Mouse (Mus musculus): ENCODE results near the gene Pdzrn3. TPM values are rescaled to one million over a fixed set of nuclear protein-coding genes. Genes with fewer than 3 reads are reported as not detected.

The Pdzrn3 gene
- total RNA-seq (2021): 1 to 10 TPM; 8.6 to 9.0 TPM

DNA sequence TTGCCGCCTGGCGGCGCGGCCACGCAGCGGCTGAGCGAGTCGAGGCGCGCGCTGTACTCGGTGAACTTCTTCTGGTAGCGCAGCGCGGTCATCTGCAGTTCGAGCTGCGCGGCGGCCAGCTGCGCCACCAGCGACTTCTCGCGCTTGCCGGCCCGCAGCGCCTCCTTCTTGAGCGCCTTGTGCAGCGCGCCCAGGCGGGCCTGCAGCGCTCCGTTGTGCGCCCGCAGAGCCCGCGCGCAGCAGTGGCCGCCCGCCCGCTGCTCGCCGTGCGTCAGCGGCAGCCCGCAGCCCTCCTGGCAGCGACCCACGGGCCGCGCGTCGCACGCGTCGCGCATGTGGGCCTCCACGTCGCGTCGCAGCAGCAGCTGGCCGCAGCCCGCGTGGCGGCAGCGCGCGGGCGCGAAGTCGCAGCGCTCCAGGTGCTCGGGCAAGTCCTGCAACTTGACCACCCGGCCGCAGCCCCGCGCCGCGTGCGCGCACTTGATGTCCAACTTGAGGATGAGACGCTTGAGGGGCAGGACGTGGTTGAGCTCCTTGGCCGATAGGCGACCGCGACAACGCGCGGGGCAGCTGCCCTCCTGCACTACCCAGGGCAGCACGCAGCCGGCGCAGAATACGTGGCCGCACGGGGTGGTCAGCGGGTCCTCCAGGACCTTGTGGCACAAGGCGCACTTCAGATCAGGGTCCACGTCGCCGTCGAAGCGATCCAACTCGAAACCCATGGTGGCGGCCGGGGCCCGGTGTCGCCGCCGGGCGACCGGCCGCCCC is at the start of gene Pdzrn3:
Pdzrn3 (minus strand) TSS at position 731 of the 768 bp plus-strand sequence.
- peak; percentile 31 to 41 for DNase-seq

DNA sequence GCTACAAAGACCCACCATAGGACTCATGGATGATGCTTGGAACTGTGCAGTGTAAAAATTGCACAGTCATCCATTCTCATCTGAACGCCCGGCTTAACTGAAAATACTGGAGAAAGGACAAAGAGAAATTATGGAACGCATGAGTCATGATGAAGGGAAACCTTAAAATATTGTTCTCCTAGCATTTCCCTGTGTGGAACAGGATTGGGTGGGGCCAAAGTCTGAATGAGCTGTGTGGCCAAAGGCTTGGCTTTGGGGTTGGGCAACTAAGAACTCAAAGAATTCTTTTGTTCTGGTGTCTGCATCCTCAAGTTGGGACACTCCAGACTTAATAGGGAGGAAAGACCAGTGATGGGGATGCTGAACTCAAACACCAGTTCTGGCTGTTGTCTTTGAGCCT is 49.6 kb upstream of the Pdzrn3 start:
- no peak for DNase-seq

DNA sequence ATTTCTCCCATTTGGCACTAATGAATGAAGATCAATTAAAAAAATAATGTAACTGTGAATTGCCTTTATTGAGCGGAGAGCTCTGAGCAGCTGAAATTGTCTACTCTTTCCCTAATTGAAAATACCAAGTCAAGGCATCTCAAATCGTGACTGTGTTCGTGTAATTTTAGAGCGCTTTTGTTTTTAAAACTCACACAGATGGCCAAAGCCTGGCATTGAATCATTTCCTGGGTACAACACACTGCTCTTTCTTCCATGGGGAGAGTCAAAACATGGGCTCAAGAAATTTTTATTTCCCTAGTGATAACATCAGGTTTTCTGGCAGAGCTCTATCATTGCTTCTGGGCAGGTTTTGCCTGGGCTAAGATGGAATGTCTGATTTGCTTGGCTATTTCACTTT is 48.6 kb upstream of the Pdzrn3 start:
- no peak for DNase-seq

DNA sequence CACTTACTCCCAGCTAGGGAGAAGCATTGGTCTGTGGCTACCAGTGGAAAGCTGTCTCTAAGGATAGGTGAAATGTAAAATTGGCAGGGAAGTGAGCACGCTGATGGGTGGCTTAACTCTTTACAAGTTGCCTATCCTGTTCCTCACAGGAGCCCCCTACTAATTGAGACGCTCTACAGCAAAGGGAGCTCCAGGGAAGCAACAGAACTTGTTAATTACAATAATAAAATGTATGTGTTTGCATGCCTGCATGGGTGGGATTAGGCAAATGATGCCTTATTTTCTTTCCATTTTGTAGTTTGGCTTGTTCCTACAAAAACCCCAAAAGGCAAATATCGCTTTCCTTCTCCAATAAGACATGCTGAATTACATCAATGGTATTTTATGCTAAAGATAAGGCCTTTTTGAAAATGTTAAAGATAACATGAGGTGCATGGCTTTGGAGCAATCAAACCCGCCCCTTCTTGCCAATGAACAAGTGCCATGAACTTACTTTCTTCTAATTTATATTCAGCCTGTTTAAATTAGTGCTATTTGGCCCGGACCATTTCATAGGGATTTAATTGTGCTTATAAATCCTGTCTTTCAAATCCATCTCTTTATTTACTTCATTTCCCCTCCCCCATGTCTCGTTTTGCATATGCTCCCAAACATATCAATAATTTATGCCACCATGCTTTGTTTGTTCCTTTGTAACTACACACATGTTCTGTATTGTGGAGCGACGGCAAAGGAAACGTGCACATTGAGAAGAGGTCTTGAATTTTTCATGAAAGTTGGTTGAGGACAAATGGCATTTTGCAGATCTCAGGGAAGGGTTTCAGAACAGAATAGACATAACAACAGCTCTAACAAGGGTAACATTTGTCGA is 44.6 kb upstream of the Pdzrn3 start:
- DNase-seq: no peak

DNA sequence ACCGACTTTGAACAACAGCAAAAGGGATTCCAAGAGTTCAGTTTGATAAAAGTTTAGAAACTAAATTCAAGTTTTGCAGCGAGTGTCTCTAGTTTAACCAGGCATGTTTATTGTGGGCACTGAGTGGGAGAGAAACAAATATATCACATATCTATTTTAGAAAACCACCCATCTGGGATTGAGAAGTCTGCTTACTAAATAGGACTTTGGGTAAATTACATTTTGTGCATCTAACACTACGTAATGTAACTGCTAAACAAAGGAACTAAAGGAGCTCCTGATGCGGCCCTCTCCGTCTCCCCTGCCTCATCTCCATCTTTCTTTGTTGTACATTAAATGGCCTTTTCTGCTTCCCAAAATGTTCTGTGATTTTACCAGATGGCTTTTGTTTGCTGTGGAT is 40.5 kb upstream of the Pdzrn3 start:
- DNase-seq: no peak

DNA sequence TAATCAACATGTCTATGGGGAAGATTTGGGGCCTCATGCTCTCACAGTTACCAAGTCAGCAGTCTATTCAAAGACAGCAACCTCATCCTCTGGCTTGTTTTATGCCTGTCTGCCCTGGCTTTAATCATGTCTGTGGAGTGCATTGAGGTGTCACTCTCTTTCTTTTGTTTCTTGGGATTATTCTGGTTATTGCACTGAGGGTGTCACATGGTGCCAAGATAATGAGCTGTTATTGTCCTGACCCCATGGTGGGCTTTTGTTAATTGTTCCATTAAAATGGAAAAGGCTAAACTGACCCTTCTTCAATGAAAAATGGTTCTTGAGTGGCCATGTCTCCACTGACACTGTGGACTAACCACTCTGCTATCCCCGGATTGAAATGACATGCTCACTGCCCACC is 34.0 kb upstream of the Pdzrn3 start:
- no peak for DNase-seq

DNA sequence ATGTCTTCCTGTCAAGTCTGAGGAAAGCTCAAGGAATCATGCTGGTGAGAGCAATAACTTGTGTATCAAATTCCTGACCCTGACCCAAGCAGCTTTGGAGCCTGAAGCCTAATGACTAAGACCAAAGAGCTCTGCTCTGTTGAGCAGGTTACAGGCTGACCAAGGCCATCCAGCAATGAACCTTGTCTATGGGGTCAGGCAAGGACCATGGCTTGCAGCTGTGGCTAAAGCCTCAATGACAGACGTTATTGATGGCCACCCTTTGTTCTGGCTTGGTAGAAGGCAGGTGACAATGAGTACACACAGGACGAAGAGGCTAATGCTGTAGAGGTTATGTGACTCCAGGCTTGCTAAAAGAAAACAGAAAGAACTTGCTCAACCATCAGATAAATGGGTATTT is 33.4 kb upstream of the Pdzrn3 start:
- no peak for DNase-seq

DNA sequence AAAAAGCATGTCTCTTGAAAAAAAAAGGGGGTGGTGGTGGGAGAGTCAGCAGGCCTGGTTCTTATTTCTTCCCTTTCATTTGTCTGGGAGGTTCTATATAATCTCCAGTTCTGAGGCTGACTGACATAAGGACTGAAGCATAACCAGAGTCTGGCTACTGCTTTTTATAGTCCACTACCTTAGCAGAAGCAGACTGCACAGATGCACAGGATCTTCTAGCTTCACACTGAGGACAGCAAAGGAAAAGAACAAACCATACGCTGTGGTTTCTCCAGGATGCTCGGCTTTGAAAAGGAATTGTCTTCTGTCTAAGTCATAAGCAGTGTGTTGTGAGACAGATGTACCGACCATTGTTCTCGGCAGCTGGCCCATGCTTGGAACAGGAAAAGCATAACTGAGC is 19.0 kb upstream of the Pdzrn3 start:
- peak in 1 of 2 experiments; percentile 5 for DNase-seq

DNA sequence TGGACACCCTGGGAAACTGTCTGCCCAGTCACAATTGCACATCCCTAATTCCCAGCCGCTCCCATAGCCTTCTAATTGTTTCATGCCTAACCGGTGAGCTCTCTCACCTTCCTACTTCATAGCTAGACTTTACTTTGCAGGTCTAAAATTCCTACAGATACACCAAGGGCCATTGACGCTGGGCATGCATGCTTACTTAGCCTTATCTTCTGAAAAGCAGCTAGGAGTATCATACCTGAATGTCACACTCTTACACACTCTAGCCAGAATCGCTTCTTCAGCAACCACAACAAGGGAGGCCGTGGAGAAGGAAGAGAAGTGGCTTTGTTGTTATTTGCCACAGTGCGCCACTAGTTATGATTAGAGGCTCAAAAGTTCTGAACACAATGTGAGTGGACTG is 18.2 kb upstream of the Pdzrn3 start:
- no peak for DNase-seq

DNA sequence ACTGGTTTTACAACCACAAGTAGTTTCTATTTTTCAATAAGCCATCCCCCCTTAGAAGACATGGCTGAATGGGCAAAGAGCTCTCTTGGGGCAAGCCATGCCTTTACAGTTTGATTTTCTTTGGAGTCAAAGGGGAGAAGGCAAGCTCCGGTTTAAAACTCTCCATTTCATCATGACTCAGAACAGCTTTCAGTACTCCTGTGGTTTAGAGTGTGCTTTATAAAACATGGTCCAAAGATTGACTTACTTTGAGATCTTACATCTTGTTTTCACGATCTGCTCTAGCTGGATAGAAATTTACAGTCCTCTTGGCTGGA is 15.1 kb upstream of the Pdzrn3 start:
- no peak for DNase-seq

DNA sequence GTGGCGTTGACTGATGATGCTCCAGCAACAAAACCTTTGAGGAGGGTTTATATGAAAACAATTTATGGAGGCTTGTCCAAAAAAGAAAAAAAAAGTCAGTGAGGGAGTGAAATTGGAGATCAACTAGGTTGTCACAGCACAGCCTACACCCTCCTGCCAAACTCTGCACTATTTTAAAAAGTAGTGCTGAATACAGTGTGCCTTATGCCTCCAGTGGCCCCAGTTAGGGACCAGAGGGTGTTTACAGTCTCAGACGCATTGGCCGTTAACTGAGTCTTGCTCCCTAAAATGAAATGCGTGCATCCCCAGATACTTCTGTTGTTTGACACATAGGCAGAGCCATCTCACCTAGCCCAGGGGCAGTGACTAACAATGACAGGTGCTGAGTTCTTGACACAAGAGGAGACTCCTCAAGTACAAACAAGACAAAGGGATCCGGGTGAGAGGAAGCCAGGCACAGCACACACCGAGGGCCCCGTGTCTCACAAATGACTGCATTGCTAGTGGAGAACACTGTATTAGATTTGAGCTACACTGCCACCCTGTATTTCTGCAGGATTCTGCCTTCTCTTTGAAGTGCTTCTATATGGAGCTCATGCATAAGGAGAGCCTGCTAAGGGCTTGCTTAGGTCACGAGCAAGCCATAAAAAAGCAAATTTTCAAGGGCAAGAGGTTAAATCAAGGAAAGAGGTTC is 14.6 kb upstream of the Pdzrn3 start:
- DNase-seq: no peak

DNA sequence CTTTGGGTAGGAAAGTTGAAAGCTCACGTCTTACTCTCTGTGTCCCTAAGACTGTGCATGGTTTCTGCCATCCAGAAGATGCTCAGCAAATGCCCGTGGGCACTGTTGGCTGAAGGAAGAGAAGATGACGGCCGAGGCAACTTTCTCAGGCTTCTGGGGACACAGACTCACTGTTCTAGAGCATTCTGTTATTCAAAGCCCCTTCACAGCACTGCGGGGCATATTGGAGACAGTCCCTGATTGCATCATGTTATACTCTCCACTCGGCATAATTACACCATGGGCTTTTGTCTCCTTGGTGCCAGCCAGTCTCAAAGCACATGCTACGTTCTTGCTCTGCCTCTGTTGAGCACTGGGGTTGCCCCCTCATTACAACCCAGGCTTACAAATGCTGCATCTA is 7.8 kb upstream of the Pdzrn3 start:
- no peak for DNase-seq

DNA sequence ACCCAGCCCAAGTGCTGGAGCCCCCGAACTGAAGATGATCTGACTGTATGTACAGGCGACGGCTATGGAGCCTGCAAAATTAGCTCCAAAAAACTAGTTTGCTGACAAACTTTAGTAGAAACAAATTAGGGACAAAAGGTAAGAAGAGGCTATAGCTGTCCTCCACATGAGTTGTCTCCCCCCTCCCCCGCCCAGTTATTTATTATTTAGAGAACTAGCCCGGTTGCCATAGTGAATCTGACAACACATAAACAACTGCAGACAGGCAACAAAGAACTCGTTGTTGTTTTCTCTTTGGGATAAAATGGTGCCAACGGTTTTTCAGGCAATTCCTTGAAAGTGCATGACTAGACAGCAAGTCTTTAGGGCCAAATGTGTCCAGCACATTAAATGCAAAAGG is 7.3 kb upstream of the Pdzrn3 start:
- DNase-seq: no peak

DNA sequence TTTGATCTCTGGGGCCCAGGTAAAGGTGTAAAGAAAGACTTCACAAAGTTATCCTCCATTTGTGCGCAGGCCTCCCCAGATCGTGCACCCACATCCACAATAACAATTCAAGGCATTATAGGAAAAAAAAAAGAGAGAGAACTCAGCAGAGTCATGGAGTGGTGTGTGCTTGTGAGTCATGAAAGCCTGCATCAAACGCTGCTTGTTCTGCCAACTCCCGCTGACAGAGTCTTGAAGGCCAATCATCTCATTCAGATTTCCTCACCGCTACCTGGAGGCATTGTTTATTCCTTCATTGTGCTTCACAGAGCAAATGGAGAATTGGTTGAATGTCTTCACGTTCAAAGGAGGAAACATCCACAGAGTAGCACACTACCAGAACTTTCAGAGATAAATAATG is 6.8 kb upstream of the Pdzrn3 start:
- DNase-seq: no peak

DNA sequence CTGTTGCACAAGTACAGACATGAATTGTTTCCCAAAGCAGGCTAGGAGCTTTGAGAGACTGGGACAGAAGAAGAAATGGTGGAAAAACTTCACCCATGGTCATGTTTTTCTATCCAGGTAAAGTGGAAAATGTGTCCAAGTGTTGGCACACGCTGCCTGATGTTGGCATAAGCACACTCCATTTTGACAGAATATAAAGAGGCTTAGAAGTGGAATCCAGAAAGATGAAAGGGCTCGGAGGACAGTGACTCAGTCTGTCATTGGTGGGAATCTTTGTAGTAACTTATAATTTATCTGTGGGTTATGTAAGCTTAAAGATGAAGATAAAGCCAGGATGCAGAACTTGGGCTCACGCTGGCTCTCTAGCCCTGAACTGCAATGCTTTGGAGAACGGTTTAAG is 5.2 kb upstream of the Pdzrn3 start:
- no peak for DNase-seq

DNA sequence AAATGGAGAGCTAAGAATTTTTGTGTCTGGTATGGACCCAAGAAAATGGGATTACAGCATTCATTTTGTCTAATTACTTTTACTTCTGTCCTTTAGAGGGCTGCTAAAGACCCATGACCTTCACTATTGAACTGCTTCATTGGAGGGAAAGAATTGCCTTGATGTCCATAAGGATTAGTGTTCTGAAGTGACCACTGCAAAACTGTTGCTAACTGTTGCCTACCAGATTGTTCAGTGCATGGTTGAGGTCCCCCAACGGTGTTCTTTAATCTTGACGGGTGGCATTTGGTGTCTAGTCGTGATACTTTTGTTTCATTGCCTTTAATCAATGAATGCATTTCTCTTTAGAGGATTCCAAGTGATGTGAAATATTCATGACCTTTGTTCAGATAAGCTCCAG is 1.8 kb upstream of the Pdzrn3 start:
- no peak for DNase-seq

DNA sequence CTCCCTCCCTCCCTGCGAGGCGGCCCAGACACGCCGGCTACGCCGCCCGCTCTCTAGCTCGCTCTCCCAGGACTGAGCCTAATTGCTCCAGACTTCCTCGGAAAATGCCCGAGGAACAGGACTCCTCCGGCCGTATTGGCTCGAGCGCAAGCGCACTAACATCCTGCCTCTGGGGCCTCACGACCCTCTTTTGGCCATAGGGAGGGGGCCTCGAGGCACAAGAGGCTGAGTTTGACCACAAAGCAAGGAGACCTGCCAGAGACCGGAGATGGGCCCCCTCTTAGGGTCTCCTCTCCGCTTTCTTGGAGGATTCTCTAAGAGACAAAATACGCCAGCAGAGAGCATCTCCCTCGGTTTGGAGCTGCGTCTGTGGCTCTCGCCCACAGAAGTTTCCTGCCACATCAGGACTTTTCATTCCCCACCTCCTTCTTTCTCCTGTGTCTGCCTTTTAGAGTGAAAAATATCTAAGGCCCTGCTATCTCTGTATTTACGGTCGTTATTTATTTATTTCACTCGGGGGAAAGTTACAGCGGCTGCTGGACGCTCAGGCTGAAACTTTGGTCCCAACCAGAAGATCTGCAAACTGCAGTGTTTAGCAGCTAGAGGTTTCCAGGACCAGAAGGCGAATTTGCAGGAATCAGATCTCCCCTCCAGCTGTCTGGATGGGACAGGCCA is 375 bp upstream of the Pdzrn3 start:
- DNase-seq: peak; percentile 15 to 30

DNA sequence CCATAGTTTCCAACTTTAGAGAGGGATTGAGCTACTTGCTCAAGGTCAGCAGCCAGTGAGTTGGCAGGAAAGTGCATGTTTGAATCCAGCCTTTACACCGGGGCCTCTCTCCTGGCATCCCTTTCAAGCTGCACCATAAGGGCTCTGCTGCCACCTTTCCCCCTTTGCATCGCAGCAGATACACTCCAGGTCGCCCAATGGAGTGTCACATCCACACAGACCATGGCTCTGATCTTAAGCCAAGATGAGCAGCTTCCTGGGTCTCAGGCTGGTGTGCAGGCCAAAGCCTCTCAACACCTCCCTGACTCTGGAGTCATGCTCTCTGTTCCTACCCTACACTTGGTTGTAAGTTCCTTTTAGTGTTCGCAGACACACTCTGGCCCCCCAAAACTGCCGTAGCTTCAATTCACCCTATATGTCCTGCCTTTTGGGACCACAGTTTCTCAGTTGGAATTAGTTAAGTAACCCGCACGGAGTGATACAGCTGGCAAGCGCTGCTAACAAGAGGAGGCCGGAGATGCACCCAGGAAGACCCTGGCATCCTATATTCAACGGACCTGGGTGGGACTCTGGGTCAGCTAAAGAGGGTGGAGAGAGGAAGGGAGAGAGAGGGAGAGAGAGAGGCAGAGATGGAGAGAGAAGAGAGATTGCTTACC is 1.1 kb downstream of the Pdzrn3 start:
- DNase-seq: no peak

DNA sequence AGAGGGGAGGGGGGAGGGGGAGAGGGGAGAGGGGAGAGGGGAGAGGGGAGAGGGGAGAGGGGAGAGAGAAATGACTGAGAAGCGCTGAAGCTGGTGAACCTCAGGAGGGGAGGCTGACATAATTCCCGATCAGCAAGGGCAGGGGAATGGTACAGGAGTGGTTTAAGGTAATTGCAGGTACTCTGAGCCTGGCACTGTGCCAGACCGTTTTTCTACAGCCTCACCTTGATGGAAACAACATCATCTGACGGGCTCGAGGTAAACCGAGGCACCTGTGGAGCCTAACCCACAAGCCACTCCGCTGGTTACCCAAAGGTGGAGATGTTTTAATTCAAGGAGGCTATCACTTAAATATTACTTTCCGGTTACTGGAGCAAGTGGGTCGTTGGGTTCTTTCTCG is 1.6 kb downstream of the Pdzrn3 start:
- DNase-seq: no peak

DNA sequence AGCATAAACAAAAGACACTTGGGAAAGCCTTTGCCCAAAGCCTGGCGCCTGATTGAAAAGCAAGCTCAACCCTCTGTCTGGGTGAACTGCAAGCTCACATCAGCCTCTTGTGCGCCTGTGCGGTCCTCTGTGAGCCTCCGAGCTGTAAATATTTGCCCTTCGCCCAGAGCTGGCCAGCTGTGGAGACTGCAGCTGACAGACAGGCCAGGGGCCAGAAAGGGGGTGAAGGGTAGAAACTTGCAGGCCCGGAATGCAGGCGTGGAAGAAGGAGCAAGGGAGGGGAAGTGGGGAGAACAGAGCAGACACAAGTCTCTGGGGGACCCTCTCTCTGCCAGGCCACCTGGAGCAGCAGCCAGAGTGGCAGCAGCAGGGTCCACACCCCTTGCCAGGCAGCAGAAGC is 3.0 kb downstream of the Pdzrn3 start:
- DNase-seq: peak in 1 of 2 experiments; percentile 11

DNA sequence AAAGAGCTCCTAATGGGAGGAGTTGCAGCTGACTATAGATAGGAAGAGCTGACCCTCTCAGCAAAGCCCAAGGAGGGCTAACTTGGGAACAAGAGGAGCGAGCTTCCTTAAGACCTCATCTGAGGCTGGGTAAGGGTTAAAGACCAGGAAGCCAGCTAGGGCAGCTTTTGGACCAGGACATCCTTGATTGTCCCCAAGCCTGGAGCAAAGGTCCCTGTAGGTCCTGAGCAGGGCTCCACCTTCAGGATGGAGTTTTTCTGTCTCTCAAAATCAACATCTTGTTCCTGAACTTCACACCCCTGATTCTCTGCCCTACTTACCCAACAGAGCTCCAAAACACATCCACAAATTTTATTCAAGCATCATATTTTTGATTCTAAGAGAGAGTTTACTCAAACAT is 3.5 kb downstream of the Pdzrn3 start:
- DNase-seq: no peak

DNA sequence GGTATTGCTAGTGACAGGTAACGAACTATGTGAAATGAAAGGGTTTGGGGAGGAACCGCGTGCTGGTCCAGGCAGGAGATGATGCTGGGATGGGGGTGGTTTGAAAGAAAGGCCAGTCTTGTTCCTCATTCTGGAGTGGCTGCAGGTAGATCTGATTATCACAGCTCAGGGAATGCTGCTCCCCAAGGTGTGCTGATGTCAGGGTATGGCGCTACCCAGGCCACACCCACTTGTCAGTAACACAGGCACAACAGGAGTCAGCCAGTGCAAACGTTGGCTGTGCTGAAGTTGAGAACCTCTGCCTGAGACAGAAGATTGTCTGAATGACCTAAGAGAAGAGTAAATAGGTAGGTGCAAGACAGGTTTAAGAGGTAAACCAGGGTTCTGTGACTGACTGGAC is 4.7 kb downstream of the Pdzrn3 start:
- no peak for DNase-seq

Data from layer of hippocampus, postnatal 36 days (tissue).